Mouse (Mus musculus) liver, embryonic 14.5 days (tissue): ENCODE data around the gene Tube1. TPM values are rescaled to one million over a fixed set of nuclear protein-coding genes. Genes with fewer than 3 reads are reported as not detected.
"Not testable (repeated sequence)": the region's sequence is repeated elsewhere in the genome, so short reads cannot be mapped to it uniquely, and the experiment has no call there.

Source experiments
- ATAC-seq: fragments of 200-750 bp; cut with Nextera tagmentation; 2 replicates; pipeline ENCODE4 v1.8.0; 2017; ENCODE audit warnings: moderate number of reproducible peaks, mild to moderate bottlenecking, moderate library complexity; ENCODE audit not compliant: insufficient read depth
- DNase-seq, 3 experiments: peaks; one replicate each; pipeline ENCODE4 v3.0.0-alpha.2; 2012 to 2013; ENCODE audit warnings: low read depth in 3 of 3, low spot score in 3 of 3
- H3K27ac ChIP-seq: fragments of 300-500 bp; sonication (generic); 2 replicates; pipeline ENCODE4 v1.5.1; 2014; ENCODE audit warnings: moderate library complexity, mild to moderate bottlenecking, control low read depth, inconsistent platforms
- H3K27me3 ChIP-seq: fragments of 300-500 bp; sonication (generic); 2 replicates; pipeline ENCODE4 v1.6.1; 2014; ENCODE audit warnings: mild to moderate bottlenecking, low read length, moderate library complexity; ENCODE audit not compliant: control insufficient read depth, insufficient read depth
- H3K36me3 ChIP-seq: fragments of 300-500 bp; sonication (generic); replicated peaks from 2 replicates; pipeline ENCODE4 v1.6.1; 2014; ENCODE audit warnings: low read depth; ENCODE audit not compliant: control insufficient read depth, insufficient read depth
- H3K4me1 ChIP-seq, 2 experiments: fragments of 200-500 bp in 1 of 2; fragments of 300-500 bp in 1 of 2; sonication (generic) in 1 of 2; replicated peaks; 2 replicates each; pipeline ENCODE4 v1.6.1; 2012 to 2014; ENCODE audit warnings: antibody characterized with exemption in 1 of 2, inconsistent platforms in 1 of 2, low read length in 1 of 2; ENCODE audit not compliant: control insufficient read depth in 2 of 2, insufficient read depth in 2 of 2
- H3K4me2 ChIP-seq: fragments of 300-500 bp; sonication (generic); 2 replicates; pipeline ENCODE4 v1.6.1; 2014; ENCODE audit warnings: low read depth, mild to moderate bottlenecking, control low read depth, moderate library complexity
- H3K4me3 ChIP-seq, 2 experiments: fragments of 200-500 bp in 1 of 2; fragments of 300-500 bp in 1 of 2; sonication (generic) in 1 of 2; 2 replicates each; pipeline ENCODE4 v1.5.1; 2012 to 2014; ENCODE audit warnings: low read depth in 2 of 2, low read length in 2 of 2, mild to moderate bottlenecking in 2 of 2, control low read depth in 1 of 2, inconsistent platforms in 1 of 2, moderate library complexity in 1 of 2; ENCODE audit not compliant: insufficient read depth in 1 of 2
- H3K9ac ChIP-seq: fragments of 300-500 bp; sonication (generic); replicated peaks from 2 replicates; pipeline ENCODE4 v1.6.1; 2014; ENCODE audit warnings: mild to moderate bottlenecking, control low read depth, moderate library complexity
- H3K9me3 ChIP-seq: fragments of 300-500 bp; sonication (generic); 2 replicates; pipeline ENCODE4 v1.6.1; 2016; ENCODE audit warnings: low read length, mixed read lengths; ENCODE audit not compliant: control insufficient read depth
- CTCF ChIP-seq: IDR thresholded peaks from 2 replicates; pipeline ENCODE4 v1.5.1; 2016; ENCODE audit warnings: antibody characterized with exemption, low read depth, control low read depth
- EP300 ChIP-seq: IDR thresholded peaks from 2 replicates; pipeline ENCODE4 v1.6.1; 2016; ENCODE audit warnings: antibody characterized with exemption, low read depth
- WGBS: fragments of 180-500 bp; shearing (Covaris S2); extraction: QIAGEN DNeasy Blood & Tissue Kit; methylation state at CpG from one replicate; pipeline ENCODE4 v1.1.7; 2014; ENCODE audit not compliant: insufficient replicate concordance; 5-methylcytosine and 5-hydroxymethylcytosine counted together
- polyA plus RNA-seq, 2 experiments: library from polyadenylated mRNA; depleted of rRNA in 1 of 2; stranded (reverse) in 1 of 2; unstranded in 1 of 2; fragments of >200 nt; fragmentation: Nextera tagmentation in 1 of 2; extraction: Ambion mirVana in 1 of 2; gene quantifications; 2 replicates each; pipeline versions ENCODE4 v1.2.1 to v1.2.3; 2012 to 2014

Gene Tube1
- polyA plus RNA-seq, 2 experiments: 5.0 to 5.2 TPM

DNA sequence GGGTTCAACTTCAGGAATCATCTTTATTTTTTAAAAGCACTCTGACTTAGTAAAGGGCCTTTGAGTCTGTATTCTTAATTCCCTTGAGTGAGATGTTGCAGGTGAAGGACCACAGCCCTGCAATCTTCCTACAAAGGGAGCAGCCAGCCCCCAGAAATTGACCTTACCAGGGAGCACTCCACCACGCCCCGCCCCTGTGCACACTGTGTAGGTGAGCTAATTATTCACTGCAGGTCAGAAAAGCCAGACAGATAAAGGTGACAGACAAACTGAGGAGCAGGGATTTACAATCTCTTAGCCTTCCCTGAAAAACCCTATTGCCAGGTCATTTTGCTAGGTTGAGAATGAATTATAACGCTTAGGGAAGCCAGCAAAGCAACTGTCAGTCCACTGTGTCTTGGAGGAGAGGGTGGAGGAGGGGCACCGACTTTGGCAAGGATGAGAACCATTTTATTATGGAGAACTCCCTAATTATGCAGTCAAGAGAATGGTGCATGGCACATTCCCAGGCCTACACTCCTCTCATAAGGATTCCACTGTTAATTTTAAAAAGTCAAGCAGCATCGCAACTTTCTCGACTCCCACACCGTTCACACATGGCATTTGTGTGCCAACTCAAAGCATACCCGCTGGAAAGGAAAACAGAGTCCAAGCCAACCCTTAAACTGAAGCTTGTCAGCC is 51.2 kb downstream of the Tube1 start:
- Histone ChIP-seq H3K4me1 (no peaks in the 10 kb centered on the region), H3K4me3 (no peak overlapping the region), H3K4me2 (no peak overlapping the region), H3K36me3 (no peaks in the 10 kb centered on the region), H3K27ac (no peak overlapping the region), H3K27me3 (no peaks in the 10 kb centered on the region), H3K9ac (no peak overlapping the region), H3K9me3 (no peaks in the 10 kb centered on the region)
- ATAC-seq (no peak), DNase-seq (no peak)
- TF ChIP-seq CTCF (no peak), EP300 (no peak)
- 70% methylated on average over 8 of the region's 8 CpGs for WGBS

DNA sequence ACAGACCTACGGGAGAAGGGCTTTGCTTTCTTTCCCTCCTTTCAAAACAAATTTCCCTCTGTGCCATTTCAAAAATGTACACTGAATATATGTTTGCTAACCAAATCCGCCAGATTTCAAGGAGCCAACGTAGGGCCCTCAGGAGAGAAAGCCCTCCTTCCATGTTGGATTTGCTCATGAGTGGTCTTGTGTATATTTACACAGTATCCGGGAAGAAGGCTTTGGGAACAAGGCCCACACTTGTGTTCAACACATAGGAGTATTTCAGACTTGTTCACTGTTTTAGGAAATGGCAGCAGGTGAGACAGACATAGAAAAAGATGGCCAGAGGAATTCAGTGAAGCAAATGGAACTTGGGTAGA is 51.8 kb downstream of the Tube1 start:
- no peak overlapping the region for H3K4me3 ChIP-seq
- DNase-seq: no peak
- no peaks in the 10 kb centered on the region for H3K9me3 ChIP-seq
- H3K9ac ChIP-seq: no peak overlapping the region
- no peaks in the 10 kb centered on the region for H3K27me3 ChIP-seq
- no peak overlapping the region for H3K4me2 ChIP-seq
- no peak overlapping the region for H3K27ac ChIP-seq
- WGBS: 54% methylated on average over 4 of the region's 4 CpGs
- no peak for ATAC-seq
- H3K4me1 ChIP-seq: no peaks in the 10 kb centered on the region
- TF ChIP-seq EP300 (no peak), CTCF (no peak)
- H3K36me3 ChIP-seq: no peaks in the 10 kb centered on the region

DNA sequence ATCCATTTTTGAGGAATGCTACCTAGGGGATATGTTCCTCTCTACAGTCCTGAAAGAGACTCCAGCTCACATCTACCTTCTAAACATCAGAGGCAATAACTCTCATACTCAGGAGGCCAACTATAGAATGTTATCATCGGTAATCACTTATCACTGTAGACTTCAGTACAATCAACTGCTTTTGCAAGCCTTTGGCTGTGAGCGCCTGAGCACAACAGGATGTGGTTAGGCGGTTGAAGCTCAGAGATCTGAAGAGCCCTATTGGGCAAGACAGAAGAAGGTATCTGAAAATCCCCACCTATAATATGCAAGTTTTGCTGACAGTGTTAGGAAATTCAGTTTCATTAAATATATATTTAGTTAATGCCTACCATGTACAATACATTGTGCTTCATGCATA is 58.9 kb downstream of the Tube1 start:
- Histone ChIP-seq H3K4me2 (no peak overlapping the region), H3K4me3 (no peak overlapping the region), H3K9ac (no peak overlapping the region), H3K9me3 (no peaks in the 10 kb centered on the region), H3K27ac (no peak overlapping the region), H3K4me1 (no peaks in the 10 kb centered on the region), H3K27me3 (no peaks in the 10 kb centered on the region), H3K36me3 (no peaks in the 10 kb centered on the region)
- 18% methylated on average over 3 of the region's 3 CpGs for WGBS
- DNase-seq: no peak
- ATAC-seq: no peak
- no peak for TF ChIP-seq EP300
- no peak for TF ChIP-seq CTCF

DNA sequence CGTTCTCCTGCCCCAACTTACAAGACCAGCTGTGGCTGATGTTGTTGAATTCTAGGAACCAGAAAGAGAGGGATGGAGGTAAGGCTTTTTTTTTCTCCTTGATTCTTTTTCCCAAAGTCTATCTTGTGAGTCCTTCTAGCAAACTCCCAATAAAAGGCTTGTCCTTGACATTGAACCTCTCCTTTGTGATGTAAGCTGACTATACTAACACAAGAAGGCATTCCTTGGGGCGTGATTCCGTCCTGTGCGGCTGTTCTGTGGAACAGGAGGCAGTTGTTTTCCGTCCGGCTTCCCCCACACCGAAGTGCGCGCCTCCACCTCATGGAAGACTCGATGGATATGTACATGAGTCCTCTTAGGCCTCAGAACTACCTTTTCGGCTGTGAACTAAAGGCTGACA is 64.4 kb downstream of the Tube1 start:
- not testable (repeated sequence) for H3K27me3 ChIP-seq, H3K4me3 ChIP-seq, H3K9ac ChIP-seq, H3K4me1 ChIP-seq, ATAC-seq, H3K9me3 ChIP-seq, DNase-seq, H3K36me3 ChIP-seq, H3K27ac ChIP-seq, H3K4me2 ChIP-seq
- 75% methylated on average over 11 of the region's 11 CpGs for WGBS

Other genes starting within 250 kb of the Tube1 start
- gene Lama4, start 168.5 kb upstream of the Tube1 start, polyA plus RNA-seq (2012; rRNA removed): 0.48 and 0.94 TPM in 2 replicates
- 0.54 and 0.91 TPM in 2 replicates for gene Lama4, start 168.5 kb upstream of the Tube1 start, polyA plus RNA-seq (2014; fragmentation: Nextera tagmentation; extraction: Ambion mirVana)
- gene Fam229b, start 62 bp upstream of the Tube1 start, polyA plus RNA-seq (2012; rRNA removed): 0.41 TPM in 2 replicates
- 0.29 and 1.6 TPM in 2 replicates for gene Fam229b, start 62 bp upstream of the Tube1 start, polyA plus RNA-seq (2014; fragmentation: Nextera tagmentation; extraction: Ambion mirVana)
- not detected in 2 replicates for gene Ccn6, start 29.8 kb downstream of the Tube1 start, polyA plus RNA-seq (2012; rRNA removed)
- gene Ccn6, start 29.8 kb downstream of the Tube1 start, polyA plus RNA-seq (2014; fragmentation: Nextera tagmentation; extraction: Ambion mirVana): 0.08 and 0.15 TPM in 2 replicates
- 8.4 and 9.8 TPM in 2 replicates for gene Fyn, start 234.9 kb downstream of the Tube1 start, polyA plus RNA-seq (2012; rRNA removed)
- gene Fyn, start 234.9 kb downstream of the Tube1 start, polyA plus RNA-seq (2014; fragmentation: Nextera tagmentation; extraction: Ambion mirVana): 8.2 and 9.1 TPM in 2 replicates